Mouse (Mus musculus): ENCODE measurements around the gene 3110082J24Rik. TPM values are rescaled to one million over a fixed set of nuclear protein-coding genes. Genes with fewer than 3 reads are reported as not detected.

3110082J24Rik gene
- total RNA-seq, 2 experiments from 2014 or later = not detected

DNA sequence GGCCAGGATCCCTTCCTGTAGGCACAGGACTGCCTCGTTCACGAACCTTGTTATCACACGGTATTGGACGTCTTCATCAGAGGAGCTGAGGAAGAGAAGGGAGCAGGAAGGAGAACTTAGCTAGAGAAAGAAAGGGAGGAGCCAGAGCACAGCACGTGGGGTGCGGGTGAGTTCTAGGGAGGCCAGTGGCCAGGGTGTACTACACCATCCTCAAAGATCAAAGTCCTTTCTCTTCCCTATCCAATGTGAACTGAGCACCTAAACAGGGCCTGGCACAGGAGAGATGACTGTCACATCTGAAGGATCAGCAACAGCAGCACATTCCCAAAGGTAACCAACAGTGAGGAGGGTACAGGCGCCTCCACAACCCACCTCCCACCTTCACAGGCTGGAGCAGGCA lies 14.2 kb upstream of the 3110082J24Rik start:
- DNase-seq = no peak
- intact Hi-C loops (cut with DNase I) = no loop called here

DNA sequence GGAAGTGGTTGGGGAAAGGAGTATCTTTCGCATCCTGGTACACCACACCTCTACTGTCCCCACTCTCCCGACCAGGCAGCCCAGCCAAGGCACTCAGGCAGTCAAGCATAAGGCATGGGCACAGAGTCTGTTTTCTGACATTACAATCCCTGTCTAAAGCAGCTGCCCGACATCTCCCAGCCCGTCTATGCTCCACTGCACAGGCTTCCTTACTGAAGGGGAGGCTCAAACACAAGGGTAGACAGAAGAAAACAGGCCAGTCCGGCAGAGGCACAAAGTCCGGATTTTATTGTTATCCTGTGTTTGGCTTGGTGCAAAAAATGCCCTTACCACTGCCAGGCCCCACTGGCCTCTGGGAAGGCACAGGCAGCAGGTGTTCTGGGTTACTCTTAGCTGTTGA lies 13.3 kb upstream of the 3110082J24Rik start:
- no peak for DNase-seq
- intact Hi-C loops (cut with DNase I) = no loop called here

DNA sequence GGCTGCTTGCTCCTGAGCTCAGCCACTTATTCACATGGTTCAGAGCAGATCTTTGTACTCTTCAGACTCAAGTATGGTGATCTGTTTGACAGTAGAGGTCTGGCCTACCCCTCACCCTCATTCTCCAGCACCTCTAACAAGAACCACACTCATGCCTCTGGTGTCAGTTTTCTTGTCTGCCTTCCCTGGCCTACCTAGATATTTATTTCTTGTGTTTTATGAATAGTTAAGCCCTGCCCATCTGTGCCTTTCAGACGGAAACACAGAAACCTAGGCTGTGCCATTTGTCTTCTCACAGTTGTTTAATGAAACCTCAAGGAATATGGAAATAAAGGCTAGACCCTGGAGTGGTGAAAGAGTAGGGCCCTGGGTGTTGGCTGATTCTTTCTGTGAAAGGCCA lies 12.1 kb upstream of the 3110082J24Rik start:
- DNase-seq = no peak
- intact Hi-C loops (cut with DNase I) = no loop called here

DNA sequence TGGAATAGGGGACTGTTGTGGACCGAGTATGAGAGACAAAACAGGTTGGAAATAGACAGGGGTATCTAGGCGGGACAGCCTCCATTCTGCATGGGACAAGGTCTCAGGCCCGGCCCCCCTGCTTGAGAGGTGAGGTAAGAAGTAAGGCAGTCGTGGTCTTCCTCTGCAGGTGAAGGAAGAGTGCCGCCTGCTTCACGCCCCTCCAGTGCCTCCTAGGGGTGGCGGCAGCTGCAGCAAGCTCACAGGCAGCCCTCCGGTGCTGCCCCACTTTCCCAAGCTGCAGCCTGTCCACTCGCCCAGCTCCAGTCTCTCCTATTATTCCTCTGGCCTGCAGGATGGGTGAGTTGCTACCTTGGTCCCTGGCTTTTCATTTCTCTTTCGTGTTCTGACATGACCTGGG lies 9.8 kb upstream of the 3110082J24Rik start:
- DNase-seq = no peak
- intact Hi-C loops (cut with DNase I) = no loop called here

DNA sequence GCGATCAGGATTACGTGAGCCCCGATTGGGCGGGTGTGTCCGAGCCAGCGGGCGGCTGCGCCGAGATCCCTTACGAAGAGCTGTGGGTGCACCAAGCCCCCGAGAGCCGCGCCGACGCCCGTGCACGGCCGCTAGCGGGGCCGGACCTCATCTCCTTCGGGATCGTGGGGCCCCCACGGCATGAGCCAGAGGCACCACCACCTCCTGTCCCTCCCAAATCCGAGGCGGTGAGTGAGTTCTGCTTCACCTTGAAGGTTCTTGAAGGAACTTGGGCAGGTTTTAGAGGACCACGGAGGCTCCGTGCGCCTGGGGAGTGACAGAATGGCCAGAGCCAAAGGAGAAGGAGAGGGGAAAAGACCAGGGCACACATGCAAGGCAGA lies 8.9 kb upstream of the 3110082J24Rik start:
- no peak for DNase-seq
- intact Hi-C loops (cut with DNase I) = loop anchor here (5.0 kb wide), 1 partner anchor 287 kb away; no protein-coding TSS in a partner anchor

DNA sequence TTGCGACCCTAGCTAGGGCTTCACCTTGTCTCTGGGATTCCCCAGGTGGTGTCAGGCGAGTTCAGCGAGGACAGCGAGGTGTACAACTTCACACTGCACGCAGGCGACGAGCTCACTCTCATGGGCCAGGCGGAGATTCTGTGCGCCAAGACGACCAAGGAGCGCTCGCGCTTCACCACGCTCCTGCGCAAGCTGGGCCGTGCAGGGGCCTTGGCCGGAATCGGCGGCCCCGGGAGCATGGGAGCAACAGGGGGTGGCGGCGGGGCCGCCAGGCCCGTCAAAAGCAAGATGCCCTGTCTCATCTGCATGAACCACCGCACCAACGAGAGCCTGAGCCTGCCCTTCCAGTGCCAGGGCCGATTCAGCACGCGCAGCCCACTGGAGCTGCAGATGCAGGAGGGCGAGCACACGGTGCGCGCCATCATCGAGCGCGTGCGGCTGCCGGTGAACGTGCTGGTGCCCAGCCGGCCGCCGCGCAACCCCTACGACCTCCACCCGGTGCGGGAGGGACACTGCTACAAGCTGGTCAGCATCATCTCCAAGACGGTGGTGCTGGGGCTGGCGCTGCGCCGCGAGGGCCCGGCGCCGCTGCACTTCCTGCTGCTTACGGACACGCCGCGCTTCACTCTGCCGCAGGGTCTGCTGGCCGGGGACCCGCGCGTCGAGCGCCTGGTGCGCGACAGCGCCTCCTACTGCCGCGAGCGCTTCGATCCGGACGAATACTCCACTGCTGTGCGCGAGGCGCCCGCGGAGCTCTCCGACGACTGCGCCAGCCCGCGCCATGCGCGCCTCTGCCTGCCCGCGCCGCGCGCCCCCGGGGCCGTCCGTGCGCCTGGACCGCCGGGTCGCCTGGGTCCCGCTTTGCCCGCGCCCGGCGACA lies 8.2 kb upstream of the 3110082J24Rik start:
- DNase-seq = peak; percentile 85
- intact Hi-C loops (cut with DNase I) = loop anchor here (5.0 kb wide), 1 partner anchor 287 kb away; no protein-coding TSS in a partner anchor

DNA sequence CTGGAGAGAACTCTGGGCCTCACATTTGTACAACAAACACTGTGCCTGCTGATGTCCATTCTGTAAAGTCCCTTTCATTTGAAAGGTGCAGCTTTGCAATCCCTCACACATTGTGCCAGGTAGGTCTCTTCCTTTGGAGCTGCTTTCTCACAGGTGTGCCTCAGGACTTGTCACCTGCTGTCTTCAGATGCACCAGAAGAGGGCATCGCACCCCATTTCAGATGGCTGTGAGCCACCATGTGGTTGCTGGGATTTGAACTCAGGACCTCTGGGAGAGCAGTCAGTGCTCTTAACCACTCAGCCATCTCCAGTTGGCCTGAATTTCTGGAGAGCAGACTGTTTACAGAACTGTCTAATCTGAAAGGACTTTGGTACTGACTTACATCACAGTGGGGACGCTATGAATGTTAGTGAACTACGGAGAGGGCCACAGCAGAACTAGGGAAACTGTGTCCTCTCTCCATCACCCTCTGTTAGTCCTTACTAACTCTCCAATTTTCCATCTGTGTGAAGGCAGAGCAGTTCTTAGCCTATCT lies 6.7 kb upstream of the 3110082J24Rik start:
- intact Hi-C loops (cut with DNase I) = loop anchor here (5.0 kb wide), 1 partner anchor 285 kb away; no protein-coding TSS in a partner anchor
- DNase-seq = no peak

DNA sequence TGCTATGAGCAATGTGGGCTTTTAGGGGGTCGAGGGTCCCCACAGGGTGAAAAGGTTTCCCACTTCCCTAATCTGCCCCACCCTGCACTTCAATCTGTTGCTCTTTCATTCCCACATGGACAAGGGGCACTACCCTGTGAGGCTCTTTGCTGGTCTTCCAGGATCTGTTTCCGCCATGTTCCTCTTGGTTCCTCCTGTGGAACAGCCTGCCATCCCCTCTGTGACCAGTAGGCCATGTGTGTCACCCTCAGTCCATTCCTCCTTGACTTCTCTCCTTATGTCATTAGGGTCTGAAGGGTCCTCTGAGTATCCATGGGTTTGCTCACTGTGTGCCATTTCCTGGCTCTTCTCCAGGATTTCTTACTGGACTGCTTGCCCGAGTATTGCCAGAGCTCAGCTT lies 5.9 kb upstream of the 3110082J24Rik start:
- DNase-seq = no peak
- intact Hi-C loops (cut with DNase I) = loop anchor here (5.0 kb wide), 1 partner anchor 284 kb away; no protein-coding TSS in a partner anchor

DNA sequence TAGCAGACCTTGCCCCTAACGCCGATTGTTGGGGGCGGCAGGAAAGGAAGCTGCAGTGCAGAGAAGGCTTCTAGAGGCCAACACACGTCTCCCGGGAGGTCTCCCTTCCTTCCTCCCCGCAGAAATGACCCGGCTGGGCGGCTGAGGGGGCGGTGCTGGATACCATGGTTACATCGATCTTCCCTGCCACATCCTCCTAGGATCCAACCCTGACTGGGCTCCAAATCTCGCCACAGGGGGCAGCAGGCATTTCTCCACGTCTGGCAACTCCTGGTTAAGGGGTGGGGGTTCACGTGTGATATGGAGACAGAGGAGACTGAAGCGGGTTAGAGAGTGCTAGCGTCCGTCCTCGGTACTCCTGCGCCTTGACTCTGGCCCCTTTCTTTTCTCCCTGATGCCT lies 5.2 kb upstream of the 3110082J24Rik start:
- peak; percentile 50 to 60 for DNase-seq
- intact Hi-C loops (cut with DNase I) = loop anchor here (5.0 kb wide), 1 partner anchor 284 kb away; no protein-coding TSS in a partner anchor

DNA sequence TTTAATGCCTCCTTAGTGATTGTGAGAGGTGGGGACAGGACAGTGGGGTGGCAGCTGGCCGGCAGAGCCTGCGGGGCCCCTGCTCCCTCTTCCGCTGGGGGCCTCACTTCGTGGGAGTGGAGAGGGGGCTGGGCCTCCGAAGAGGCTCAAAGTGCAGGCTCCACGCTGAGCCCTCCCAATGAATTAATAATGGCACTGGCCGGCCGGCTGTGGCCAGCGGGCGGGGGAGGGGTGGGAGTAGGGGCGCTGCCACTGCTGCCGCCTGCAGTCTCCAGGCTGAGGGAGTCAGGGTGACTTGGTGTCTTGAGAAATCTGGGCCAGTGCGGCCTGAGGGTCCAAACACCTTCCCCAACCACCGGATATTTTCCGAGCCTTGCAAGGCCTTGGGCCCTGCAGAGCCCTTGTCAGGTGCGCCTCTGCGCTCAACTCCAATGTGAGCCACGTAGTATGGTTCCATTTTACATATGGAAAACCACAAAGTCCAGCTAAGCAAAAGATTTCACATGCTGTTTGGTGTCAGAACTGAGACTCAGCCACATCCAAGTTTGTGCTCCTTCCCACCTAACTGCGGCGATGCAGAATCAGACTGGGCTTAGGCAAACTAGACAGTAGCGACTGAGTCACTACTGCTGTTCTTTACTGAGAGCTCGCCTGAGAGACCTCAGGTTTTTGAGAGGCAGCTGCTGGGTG lies 4.6 kb upstream of the 3110082J24Rik start:
- intact Hi-C loops (cut with DNase I) = loop anchor here (5.0 kb wide), 1 partner anchor 283 kb away; no protein-coding TSS in a partner anchor
- DNase-seq = no peak

DNA sequence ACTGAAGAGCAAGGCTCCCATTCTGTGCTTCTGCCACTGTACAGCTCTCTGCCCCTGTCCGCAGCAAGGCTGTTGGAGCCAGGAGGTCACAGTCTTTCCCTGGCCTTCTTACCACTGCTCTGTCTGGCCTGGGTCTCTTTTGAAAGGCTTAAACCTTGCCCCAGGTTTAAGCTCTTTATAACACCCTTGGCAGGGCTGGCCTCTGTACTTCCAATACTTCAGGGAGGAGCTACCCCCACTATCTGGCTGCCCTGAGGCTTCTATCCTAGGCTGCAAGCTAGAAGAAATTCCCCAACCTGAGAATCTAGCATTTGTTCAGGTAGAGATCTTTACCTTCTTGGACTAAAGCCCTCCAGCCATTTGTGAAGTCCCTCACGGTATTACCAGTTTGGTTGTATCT lies 4.0 kb upstream of the 3110082J24Rik start:
- intact Hi-C loops (cut with DNase I) = loop anchor here (5.0 to 10.0 kb wide), 2 partner anchors 283 to 715 kb away; no protein-coding TSS in a partner anchor

DNA sequence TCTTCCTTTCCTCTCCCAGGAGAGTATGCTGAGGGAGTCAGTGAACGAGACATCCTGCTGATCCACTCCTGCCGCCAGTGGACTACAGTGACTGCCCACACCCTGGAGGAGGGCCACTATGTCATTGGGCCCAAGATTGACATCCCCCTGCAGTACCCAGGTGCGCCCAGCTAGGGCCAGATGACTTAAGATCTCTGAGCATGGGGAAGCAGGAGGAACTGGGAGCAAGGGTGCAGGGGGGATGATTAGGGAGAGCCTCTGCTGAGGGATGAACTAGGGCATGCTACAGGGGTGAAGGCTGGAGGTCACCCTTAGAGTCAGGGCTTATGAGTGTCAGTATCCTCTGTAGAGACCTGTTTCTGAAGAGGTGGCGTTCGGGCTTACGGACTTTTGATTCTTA lies 2.3 kb upstream of the 3110082J24Rik start:
- no peak for DNase-seq
- intact Hi-C loops (cut with DNase I) = loop anchor here (10.0 kb wide), 1 partner anchor 713 kb away; no protein-coding TSS in a partner anchor

More for the DNA sequence above, 4.0 kb upstream of the 3110082J24Rik start:
- DNase-seq = no peak

DNA sequence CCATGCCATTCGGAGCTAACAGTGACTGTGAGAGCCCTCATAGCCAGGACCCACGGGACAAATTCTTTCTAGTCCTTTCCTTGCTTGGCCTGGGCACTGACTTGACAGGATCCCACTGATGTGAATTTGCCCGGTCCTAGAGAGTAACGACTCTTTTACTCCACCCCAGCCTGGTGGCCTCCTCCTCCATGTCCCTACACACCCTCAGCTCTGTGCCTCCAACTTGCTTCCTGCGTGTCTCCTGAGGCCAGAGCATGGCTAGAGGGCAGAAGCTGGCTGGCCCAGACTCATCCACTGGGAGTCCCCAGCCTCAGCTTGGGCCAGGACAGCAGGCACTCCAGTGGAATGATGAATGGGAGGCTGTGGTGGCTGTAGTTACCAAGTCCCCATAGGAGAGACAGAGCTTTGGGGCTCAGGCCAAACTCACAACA lies 1.7 kb upstream of the 3110082J24Rik start:
- intact Hi-C loops (cut with DNase I) = loop anchor here (10.0 kb wide), 1 partner anchor 713 kb away; no protein-coding TSS in a partner anchor
- no peak for DNase-seq

DNA sequence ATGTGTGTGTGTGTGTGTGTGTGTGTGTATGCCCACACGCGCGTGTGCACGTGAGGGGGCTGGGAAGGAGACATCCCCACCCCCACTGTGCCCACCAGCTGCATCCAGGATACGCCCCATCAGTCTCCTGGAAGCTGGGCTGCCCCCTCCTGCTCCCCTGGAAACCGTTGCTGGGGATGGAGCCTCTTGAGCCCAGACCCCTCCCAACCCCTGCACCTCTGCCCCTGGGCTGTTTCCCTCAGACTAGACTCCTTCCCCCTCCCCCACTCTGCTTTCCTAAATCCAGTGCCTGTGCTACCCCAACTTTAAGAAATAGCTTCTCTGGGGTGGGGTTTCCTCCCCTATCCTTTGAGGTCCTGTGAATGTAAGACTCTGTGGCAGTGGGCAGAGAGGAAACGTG lies 1.3 kb upstream of the 3110082J24Rik start:
- no peak for DNase-seq
- intact Hi-C loops (cut with DNase I) = loop anchor here (10.0 kb wide), 1 partner anchor 712 kb away; no protein-coding TSS in a partner anchor

DNA sequence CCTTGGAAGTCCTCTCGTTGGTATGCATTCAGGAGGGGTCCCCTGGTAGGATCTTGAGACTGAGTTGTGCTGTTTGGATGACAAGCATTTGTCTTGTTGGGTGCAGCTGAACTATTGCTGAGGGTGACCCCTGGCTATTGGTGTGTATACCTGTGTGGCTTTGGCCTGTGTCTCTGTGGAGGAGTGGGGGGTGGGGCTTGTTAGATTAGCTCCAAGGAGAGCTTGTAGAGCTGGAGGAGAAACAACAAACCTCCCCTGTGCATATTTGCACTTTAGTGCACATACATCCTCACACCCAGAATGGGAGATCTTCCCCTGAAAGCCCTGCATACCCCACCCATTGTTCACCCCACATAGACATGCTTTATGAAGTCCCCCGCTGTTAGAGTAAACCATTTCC lies 870 bp upstream of the 3110082J24Rik start:
- no peak for DNase-seq
- intact Hi-C loops (cut with DNase I) = loop anchor here (10.0 kb wide), 1 partner anchor 712 kb away; no protein-coding TSS in a partner anchor

DNA sequence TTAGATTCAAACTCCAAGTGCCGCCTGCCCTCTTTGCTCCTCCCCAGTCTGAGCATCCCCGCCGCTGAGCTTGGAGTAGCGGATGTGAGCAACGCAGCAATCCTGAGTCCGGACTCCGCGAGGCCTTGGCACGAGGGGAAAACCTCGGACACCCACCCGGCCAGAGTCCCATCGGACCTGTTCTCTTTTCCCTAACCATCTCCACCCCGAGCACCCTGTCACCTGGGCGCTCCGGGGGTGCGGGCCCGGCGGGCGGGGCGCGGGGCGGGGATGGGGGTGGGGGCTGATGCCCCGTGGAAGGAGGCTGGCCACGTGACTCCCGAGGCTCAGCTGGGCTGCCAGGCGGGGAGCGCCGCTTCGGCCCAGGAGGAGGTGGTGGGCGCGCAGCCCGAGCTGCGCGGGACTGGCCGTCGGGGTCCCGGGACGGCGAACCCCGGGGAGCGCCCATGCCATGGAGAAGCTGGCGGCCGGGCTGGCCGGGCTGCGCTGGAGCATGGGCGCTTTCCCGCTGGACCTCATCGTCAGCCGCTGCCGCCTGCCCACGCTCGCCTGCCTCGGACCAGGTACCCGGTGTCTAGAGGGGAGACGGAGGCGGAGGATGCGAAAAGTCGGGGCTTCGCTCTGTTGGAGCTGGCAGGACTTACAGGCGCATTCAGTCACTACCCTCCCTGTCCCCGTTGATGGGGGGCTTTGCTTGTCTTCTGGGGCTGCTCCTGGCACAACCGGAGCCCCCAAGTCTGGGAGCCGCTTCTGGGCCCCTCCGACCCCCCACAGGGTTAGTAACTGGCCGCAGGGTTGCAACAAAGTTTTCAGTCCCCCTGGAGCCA lies 832 bp downstream of the 3110082J24Rik start, which contains the start of gene Garem2:
Garem2 (plus strand) TSS at position 321 of the 827 bp plus-strand sequence.
- peak in 1 of 2 experiments; percentile 19 for DNase-seq

DNA sequence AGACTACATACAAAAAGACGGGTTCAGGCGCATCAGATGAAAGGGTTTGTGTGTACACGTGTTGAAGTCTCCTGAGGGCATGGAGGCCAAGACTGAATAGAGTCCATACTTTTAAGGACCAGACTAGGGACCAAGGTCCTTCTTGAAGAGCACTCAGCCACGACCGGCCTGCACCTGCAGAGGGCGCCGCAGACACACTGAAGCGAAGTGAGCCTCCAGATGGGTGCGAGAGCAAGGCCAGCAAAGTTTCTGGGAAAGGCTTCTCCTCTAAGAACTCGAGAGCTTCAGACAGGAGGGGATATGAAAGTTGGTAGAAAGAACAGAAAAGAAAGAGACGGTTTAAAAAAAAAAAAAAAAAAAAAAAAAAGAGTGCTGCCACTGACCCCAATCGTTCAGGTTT lies 1.5 kb downstream of the 3110082J24Rik start:
- DNase-seq = peak; percentile 62 to 70

More for the DNA sequence above, 832 bp downstream of the 3110082J24Rik start, which contains the start of gene Garem2:
- intact Hi-C loops (cut with DNase I) = loop anchor here (10.0 kb wide), 1 partner anchor 710 kb away; no protein-coding TSS in a partner anchor

DNA sequence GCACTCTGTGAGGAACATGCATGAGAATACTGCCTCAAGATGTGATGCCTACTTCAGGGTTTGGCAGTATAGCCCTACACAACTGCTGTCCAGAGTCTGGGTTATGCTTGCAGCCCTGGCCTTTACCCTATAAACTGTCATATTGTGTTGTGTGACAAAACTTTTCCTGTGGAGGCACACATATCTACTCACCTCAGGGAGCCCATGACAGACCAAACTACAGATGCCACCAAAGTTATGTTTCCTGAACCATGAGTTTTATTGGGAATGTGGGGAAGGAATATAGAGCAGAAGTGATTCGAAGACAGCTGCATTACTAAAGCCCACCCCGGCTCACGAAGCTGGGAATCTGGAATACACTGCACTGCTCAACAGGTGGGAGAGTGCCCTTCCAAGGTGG lies 2.5 kb downstream of the 3110082J24Rik start:
- intact Hi-C loops (cut with DNase I) = loop anchor here (10.0 kb wide), 1 partner anchor 709 kb away; no protein-coding TSS in a partner anchor

More for the DNA sequence above, 1.5 kb downstream of the 3110082J24Rik start:
- intact Hi-C loops (cut with DNase I) = loop anchor here (10.0 kb wide), 1 partner anchor 710 kb away; no protein-coding TSS in a partner anchor

DNA sequence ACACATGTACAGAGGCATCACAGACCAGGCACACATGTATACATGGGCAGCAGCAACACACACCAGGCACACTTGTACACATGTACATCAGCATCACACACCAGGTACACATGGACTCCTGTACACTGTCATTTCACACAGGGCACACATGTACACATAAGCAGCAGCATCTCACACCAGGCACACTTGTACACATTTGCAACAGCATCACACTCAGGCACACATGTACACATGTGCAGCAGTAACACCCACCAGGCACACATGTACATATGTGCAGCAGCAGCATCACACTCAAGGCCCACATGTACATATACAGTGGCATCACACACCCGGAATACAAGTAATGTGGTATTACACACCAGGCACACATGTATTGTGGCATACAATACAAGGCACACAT lies 7.6 kb downstream of the 3110082J24Rik start:
- intact Hi-C loops (cut with DNase I) = no loop called here
- DNase-seq = no peak

More for the DNA sequence above, 2.5 kb downstream of the 3110082J24Rik start:
- DNase-seq = no peak

All from heart, postnatal 14 days (tissue).